Mouse (Mus musculus) myocyte (in vitro differentiated cells): Measurements from ENCODE around the gene Cdsn.

Experiments
- MAX ChIP-seq: IDR thresholded peaks from one replicate; pipeline ENCODE4 v1.6.1; 2011; ENCODE audit warnings: low read depth, mild to moderate bottlenecking, control low read depth
- SRF ChIP-seq: IDR thresholded peaks from one replicate; pipeline ENCODE4 v1.6.1; 2011; ENCODE audit warnings: low read depth; ENCODE audit not compliant: control insufficient read depth, insufficient read length
- TCF12 ChIP-seq: IDR thresholded peaks from one replicate; pipeline ENCODE4 v1.6.1; 2011; ENCODE audit warnings: mild to moderate bottlenecking, control low read depth; ENCODE audit not compliant: poor library complexity, insufficient read depth, severe bottlenecking
- USF1 ChIP-seq: IDR thresholded peaks from one replicate; pipeline ENCODE4 v1.6.1; 2011; ENCODE audit warnings: low read depth, mild to moderate bottlenecking, control low read depth, moderate library complexity

GRCm38 (mm10) chr17:35554761-35555397 is 3.0 kb downstream of the Cdsn start:
- TF ChIP-seq TCF12 (no peak), USF1 (no peak), MAX (no peak), SRF (no peak)
